Mouse (Mus musculus): ENCODE results near the gene Fam117b. TPM values are rescaled to one million over a fixed set of nuclear protein-coding genes. Genes with fewer than 3 reads are reported as not detected.

Gene Fam117b
- 2.5 and 2.9 TPM in 2 replicates for polyA plus RNA-seq (2015; fragmentation: Nextera tagmentation; extraction: Ambion mirVana)

DNA sequence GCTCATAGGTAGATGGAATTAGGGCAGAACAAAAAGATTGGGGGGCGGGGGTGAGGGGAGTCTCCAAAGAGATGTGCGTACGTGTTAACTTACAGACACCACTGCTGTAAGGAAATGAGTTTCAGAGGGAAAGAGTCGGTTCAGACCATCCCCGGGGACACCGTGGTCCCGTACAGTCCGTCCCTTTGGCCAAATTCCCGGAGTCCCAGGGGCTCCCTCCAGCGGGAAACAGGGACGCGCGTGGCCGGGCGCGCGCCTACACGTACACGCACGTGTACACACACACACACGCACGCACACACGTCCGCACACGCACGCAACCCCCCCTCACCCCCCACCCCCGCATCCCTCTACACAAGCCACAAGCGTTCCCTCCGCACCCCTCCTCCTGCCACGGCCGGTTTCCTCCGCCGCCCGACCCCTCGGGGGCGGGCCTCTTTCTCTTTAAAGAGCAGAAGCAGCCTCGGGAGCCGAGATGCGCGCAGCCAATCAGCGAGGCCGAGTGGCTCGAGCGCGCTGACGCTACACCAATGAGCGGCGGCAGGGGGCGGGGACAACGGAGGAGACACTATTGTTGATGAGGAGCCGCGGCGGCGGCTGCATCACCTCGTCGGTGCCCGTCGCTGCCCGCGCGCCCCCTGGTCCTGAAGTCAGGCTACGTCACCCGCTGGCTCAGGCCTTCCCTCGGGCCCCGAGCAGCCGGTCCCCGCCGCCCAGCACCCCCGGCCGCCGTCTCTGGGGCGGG lies at the start of gene Fam117b:
Gene Fam117b (plus strand): TSS at position 594 of the 745 bp plus-strand sequence.
- peak; percentile 94 for ATAC-seq (ENCODE audit: low read depth)
- Histone ChIP-seq H3K27me3 (no peaks in the 10 kb centered on the region), H3K4me3 (replicated peaks) (peak within 1 kb of the TSS; percentile 96), H3K4me1 (replicated peaks) (peaks cover 46% of the 10 kb centered on the region), H3K9me3 (replicated peaks) (no peaks in the 10 kb centered on the region), H3K27ac (peak within 1 kb of the TSS; percentile 91), H3K9ac (peak within 1 kb of the TSS; percentile 94), H3K36me3 (no peaks in the 10 kb centered on the region), H3K4me2 (peak within 1 kb of the TSS; percentile 97)
- peak; percentile 97 for DNase-seq
- under 1% methylated on average over 72 of the region's 72 CpGs for WGBS (ENCODE audit: insufficient replicate concordance)

DNA sequence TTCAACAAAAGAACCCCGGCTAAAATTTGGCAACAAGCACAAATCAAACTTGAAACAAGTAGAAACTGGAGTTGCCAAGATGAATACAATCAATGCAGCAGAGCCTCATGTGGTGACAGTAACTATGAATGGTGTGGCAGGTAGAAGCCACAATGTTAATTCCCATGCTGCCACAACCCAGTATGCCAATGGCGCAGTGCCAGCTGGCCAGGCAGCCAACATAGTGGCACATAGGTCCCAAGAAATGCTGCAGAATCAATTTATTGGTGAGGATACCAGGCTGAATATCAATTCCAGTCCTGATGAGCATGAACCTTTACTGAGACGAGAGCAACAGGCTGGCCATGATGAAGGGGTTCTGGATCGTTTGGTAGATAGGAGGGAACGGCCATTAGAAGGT lies 44.8 kb upstream of the Fam117b start:
- no peaks in the 10 kb centered on the region for H3K27me3 ChIP-seq
- WGBS (ENCODE audit: insufficient replicate concordance): 74% methylated on average over 5 of the region's 5 CpGs
- no peak for ATAC-seq (ENCODE audit: low read depth)
- H3K9ac ChIP-seq: no peak overlapping the region
- no peak overlapping the region for H3K4me3 ChIP-seq (replicated peaks)
- H3K27ac ChIP-seq: no peak overlapping the region
- no peaks in the 10 kb centered on the region for H3K9me3 ChIP-seq (replicated peaks)
- no peak for DNase-seq
- H3K4me1 ChIP-seq (replicated peaks): no peaks in the 10 kb centered on the region
- H3K4me2 ChIP-seq: no peak overlapping the region
- H3K36me3 ChIP-seq: peaks cover 15% of the 10 kb centered on the region

DNA sequence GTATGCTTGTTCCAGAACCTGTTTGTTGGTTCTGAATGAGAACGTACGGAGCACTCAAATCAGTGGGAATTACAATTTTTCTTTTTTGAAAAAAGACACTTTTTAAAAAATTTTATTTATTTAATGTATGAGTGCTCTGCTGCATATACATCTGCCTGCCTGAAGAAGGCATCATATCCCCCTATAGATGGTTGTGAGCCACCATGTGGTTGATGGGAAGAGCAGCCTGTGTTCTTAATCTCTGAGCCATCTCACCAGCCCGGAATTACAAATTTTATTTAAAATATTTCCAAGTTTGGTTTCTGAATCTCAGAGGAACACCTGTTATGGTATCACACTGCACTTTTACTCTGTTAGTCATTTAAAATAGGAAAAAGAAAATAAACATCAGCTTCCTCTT lies 38.8 kb upstream of the Fam117b start:
- whole genome bisulfite sequencing (ENCODE audit: insufficient replicate concordance): 73% methylated on average over 3 of the region's 3 CpGs
- no peak for ATAC-seq (ENCODE audit: low read depth)
- H3K4me2 ChIP-seq: no peak overlapping the region
- DNase-seq: no peak
- no peaks in the 10 kb centered on the region for H3K4me1 ChIP-seq (replicated peaks)
- H3K4me3 ChIP-seq (replicated peaks): no peak overlapping the region
- H3K27me3 ChIP-seq: no peaks in the 10 kb centered on the region
- H3K9me3 ChIP-seq (replicated peaks): no peaks in the 10 kb centered on the region
- no peaks in the 10 kb centered on the region for H3K36me3 ChIP-seq
- H3K27ac ChIP-seq: no peak overlapping the region
- H3K9ac ChIP-seq: no peak overlapping the region

DNA sequence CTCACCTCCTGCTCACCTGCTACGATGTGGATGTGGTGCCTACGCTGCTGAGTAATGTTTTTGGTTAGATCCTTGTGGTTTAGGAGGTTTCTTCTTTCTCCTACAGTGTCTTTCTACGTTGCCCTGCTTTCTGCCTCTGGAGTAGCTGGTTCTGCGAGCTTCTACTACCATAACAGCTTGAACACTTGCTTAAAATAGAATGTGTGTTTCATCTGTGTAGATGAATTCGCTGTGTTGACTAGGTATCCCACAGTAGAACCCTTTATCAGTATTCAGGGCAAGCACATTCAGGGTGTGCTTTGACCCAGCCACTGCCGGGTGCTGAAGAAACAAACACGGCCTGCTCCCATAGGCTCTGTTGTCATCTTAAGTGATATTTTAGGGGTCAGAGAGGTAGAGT lies 34.7 kb upstream of the Fam117b start:
- H3K4me2 ChIP-seq: no peak overlapping the region
- H3K9ac ChIP-seq: no peak overlapping the region
- no peaks in the 10 kb centered on the region for H3K4me1 ChIP-seq (replicated peaks)
- no peak overlapping the region for H3K4me3 ChIP-seq (replicated peaks)
- no peaks in the 10 kb centered on the region for H3K36me3 ChIP-seq
- H3K27ac ChIP-seq: no peak overlapping the region
- no peaks in the 10 kb centered on the region for H3K9me3 ChIP-seq (replicated peaks)
- no peak for ATAC-seq (ENCODE audit: low read depth)
- DNase-seq: no peak
- no peaks in the 10 kb centered on the region for H3K27me3 ChIP-seq
- 65% methylated on average over 7 of the region's 7 CpGs for WGBS (ENCODE audit: insufficient replicate concordance)

DNA sequence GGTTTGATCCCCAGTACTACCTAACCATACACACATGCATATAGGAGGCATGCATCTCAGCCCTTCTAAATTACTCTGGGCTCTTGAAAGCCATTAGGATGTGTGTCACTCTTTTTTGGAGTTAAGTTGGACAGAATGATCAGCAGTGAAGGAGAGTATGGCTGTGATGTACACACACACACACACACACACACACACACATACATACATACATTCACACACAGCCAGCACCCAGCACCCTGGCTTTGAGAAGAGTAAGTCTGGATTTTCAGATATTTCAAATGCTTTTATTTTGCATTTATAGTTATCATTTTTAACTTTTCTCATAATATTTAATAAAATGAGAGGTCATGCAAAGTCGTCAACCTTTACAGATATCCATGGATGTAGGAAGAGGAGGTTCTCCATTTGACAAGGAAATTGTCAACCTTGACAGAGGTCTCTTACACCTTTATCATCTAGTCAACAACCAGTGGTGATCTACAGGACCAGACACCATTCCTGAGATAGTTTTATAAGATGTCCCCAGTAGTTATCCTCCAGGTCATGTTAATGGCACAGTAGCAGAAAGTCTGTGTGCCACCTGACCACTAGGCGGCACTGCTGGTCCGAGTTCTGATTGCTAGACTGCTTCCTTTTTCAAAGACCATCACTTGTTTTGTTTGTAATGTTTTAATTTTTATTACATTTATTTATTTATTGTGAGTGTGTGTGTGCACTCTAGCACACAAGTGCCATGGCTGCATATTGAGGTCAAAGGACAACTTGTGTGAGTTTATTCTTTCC lies 29.3 kb upstream of the Fam117b start:
- Histone ChIP-seq H3K4me1 (replicated peaks) (no peaks in the 10 kb centered on the region), H3K27ac (no peak overlapping the region), H3K9me3 (replicated peaks) (no peaks in the 10 kb centered on the region), H3K27me3 (peaks cover 3% of the 10 kb centered on the region; the same call in 1 of the 2 replicates), H3K4me2 (no peak overlapping the region), H3K4me3 (replicated peaks) (no peak overlapping the region), H3K36me3 (no peaks in the 10 kb centered on the region), H3K9ac (no peak overlapping the region)
- DNase-seq: peak; percentile 53
- WGBS (ENCODE audit: insufficient replicate concordance): 28% methylated on average over 3 of the region's 3 CpGs
- no peak for ATAC-seq (ENCODE audit: low read depth)

DNA sequence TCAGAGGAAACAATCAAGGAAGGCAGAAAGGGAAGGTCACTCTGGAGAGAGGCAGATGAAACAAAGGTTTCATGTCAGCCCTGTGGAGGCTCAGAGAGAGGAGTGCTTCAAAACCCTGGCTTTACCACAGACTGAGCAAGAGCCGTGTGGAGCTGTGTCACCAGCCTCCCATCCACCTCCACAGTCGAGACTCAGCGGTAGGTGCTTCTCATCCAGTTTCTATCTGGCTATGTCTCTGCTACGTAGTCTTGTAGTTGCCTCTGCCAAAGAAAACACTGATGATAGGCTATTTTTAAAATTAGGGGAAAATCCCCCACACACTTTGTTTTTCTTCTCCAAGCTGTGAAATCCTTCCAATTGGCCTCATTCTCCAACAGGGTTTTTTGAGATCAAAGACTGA lies 25.9 kb upstream of the Fam117b start:
- Histone ChIP-seq H3K27me3 (peaks cover 3% of the 10 kb centered on the region; the same call in 1 of the 2 replicates), H3K27ac (no peak overlapping the region), H3K4me1 (replicated peaks) (no peaks in the 10 kb centered on the region), H3K9ac (no peak overlapping the region), H3K36me3 (no peaks in the 10 kb centered on the region), H3K4me2 (no peak overlapping the region), H3K4me3 (replicated peaks) (no peak overlapping the region), H3K9me3 (replicated peaks) (no peaks in the 10 kb centered on the region)
- ATAC-seq (ENCODE audit: low read depth) (no peak), DNase-seq (no peak)
- WGBS (ENCODE audit: insufficient replicate concordance): 70% methylated on average over 4 of the region's 4 CpGs

DNA sequence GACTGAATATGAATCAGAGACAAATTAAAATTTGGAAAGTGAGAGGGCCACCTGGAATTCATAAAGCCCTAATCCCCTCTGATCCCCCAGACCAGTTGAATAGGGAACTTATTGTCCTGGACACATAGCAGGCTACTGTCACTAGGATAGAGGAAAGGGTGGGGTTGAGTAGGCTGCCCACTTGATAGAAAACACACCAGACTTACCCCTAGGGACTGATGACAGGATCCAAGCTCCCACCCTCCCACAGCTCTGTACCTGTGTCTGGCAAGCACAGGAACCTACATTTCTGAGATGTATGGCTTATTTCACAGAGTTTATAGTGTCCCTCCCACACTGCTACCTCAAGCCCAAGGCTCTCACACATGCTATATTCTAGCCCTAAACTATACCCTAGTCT lies 24.8 kb upstream of the Fam117b start:
- Histone ChIP-seq H3K9me3 (replicated peaks) (no peaks in the 10 kb centered on the region), H3K4me3 (replicated peaks) (no peak overlapping the region), H3K4me1 (replicated peaks) (peaks cover 2% of the 10 kb centered on the region), H3K4me2 (no peak overlapping the region), H3K27me3 (peaks cover 3% of the 10 kb centered on the region; the same call in 1 of the 2 replicates), H3K36me3 (no peaks in the 10 kb centered on the region), H3K9ac (no peak overlapping the region), H3K27ac (no peak overlapping the region)
- DNase-seq (no peak), ATAC-seq (ENCODE audit: low read depth) (no peak)

DNA sequence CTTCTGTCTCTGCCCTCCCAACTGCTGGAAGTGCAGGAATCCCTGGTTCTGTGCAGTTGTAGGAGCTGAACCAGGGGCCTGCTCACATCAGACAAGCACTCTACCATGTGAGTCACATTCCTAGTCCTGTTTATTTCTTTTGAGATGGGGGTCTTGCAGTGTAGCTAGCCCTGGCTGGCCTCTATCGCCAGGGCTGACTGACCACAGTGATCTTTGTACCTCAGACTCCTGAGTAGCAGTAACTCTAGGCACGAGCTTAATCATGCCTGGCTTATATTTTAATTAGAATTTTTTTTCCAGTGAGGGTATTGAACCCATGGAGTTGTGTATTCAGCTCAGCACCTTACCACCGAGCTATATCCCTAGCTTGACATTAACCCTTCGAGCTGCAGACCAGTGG lies 21.6 kb upstream of the Fam117b start:
- H3K4me1 ChIP-seq (replicated peaks): peaks cover 33% of the 10 kb centered on the region
- DNase-seq (no peak), ATAC-seq (ENCODE audit: low read depth) (no peak)
- no peak overlapping the region for H3K27ac ChIP-seq
- H3K27me3 ChIP-seq: peaks cover 3% of the 10 kb centered on the region; the same call in 1 of the 2 replicates
- no peaks in the 10 kb centered on the region for H3K9me3 ChIP-seq (replicated peaks)
- H3K36me3 ChIP-seq: no peaks in the 10 kb centered on the region
- WGBS (ENCODE audit: insufficient replicate concordance): 70% methylated on average over 4 of the region's 4 CpGs
- no peak overlapping the region for H3K4me3 ChIP-seq (replicated peaks)
- H3K4me2 ChIP-seq: no peak overlapping the region
- no peak overlapping the region for H3K9ac ChIP-seq

DNA sequence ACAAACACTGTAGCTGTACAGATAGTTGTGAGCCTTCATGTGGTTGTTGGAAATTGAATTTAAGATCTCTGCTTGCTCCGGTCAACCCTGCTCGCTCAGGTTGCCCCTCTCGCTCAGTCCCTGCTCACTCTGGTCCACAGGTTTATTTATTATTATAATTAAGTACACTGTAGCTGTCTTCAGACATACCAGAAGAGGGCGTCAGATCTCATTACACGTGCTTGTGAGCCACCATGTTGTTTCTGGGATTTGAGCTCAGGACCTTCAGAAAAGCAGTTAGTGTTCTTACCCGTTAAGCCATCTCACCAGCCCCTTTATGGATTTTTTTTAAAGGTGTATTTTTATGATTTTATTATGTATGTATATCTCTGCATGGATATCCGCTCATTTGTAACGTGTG lies 20.0 kb upstream of the Fam117b start:
- Histone ChIP-seq H3K27ac (no peak overlapping the region; the same call in 1 of the 2 replicates), H3K4me1 (replicated peaks) (peaks cover 46% of the 10 kb centered on the region), H3K4me3 (replicated peaks) (no peak overlapping the region), H3K9ac (no peak overlapping the region), H3K4me2 (no peak overlapping the region), H3K27me3 (no peaks in the 10 kb centered on the region), H3K9me3 (replicated peaks) (no peaks in the 10 kb centered on the region), H3K36me3 (no peaks in the 10 kb centered on the region)
- DNase-seq (no peak), ATAC-seq (ENCODE audit: low read depth) (no peak)
- WGBS (ENCODE audit: insufficient replicate concordance): 65% methylated on average over 8 of the region's 8 CpGs

DNA sequence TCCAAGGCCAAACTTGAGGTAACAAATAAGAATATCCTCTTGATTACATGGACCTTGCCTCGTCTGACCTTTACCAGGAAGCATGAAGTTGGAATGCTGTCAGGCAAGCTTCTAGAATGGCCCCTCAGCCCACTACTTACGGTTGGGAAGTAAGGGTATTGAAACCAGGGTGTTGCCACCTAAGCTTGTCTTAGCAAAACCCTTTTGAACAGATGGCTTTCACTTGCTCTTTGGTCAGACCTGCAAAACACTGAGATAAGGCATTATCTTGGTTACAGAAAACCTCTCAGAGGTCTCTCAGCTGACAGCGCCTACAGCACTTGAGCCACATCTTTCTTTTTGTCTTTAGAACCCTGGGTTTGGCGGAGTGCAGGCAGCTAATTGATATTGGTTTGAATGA lies 18.8 kb upstream of the Fam117b start:
- Histone ChIP-seq H3K9ac (peak overlapping the region; percentile 44; the same call in 1 of the 2 replicates), H3K27me3 (no peaks in the 10 kb centered on the region), H3K4me3 (replicated peaks) (no peak overlapping the region), H3K4me1 (replicated peaks) (peaks cover 48% of the 10 kb centered on the region), H3K36me3 (no peaks in the 10 kb centered on the region), H3K9me3 (replicated peaks) (no peaks in the 10 kb centered on the region), H3K27ac (peak overlapping the region; percentile 78), H3K4me2 (peak overlapping the region; percentile 44)
- ATAC-seq (ENCODE audit: low read depth) (peak; percentile 84), DNase-seq (peak; percentile 48)
- 13% methylated on average over 4 of the region's 4 CpGs for WGBS (ENCODE audit: insufficient replicate concordance)

DNA sequence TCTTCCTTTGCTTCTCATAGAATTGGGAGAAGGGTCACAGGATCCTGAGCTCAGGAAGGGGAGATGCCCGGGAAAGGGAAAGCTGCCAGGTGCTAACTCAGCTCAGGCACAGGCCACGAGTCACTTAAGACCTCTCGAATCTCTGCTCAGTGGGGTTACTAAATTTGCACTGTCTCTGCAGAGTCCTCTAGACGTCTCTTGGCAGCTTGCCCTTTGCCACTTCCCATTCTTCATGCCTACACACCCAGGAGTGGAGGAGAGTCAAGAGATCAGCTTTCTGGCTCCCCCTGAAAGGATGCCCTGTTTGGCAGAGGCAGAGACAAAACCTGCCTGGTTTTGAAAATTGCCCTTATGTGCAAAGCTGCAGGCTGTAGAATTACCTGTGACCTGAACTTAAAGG lies 17.4 kb upstream of the Fam117b start:
- peaks cover 61% of the 10 kb centered on the region for H3K4me1 ChIP-seq (replicated peaks)
- ATAC-seq (ENCODE audit: low read depth) (no peak), DNase-seq (no peak)
- no peaks in the 10 kb centered on the region for H3K9me3 ChIP-seq (replicated peaks)
- H3K4me3 ChIP-seq (replicated peaks): no peak overlapping the region
- WGBS (ENCODE audit: insufficient replicate concordance): 57% methylated on average over 4 of the region's 4 CpGs
- 0 out of 2 replicates have a peak overlapping the region, but pooled peaks have one; percentile 9 for H3K27ac ChIP-seq
- H3K4me2 ChIP-seq: no peak overlapping the region
- H3K9ac ChIP-seq: no peak overlapping the region
- H3K27me3 ChIP-seq: no peaks in the 10 kb centered on the region
- H3K36me3 ChIP-seq: no peaks in the 10 kb centered on the region

Measured in liver, embryonic 13.5 days (tissue).